Mouse (Mus musculus): ENCODE results near the gene Ulk3.

The Ulk3 gene

DNA sequence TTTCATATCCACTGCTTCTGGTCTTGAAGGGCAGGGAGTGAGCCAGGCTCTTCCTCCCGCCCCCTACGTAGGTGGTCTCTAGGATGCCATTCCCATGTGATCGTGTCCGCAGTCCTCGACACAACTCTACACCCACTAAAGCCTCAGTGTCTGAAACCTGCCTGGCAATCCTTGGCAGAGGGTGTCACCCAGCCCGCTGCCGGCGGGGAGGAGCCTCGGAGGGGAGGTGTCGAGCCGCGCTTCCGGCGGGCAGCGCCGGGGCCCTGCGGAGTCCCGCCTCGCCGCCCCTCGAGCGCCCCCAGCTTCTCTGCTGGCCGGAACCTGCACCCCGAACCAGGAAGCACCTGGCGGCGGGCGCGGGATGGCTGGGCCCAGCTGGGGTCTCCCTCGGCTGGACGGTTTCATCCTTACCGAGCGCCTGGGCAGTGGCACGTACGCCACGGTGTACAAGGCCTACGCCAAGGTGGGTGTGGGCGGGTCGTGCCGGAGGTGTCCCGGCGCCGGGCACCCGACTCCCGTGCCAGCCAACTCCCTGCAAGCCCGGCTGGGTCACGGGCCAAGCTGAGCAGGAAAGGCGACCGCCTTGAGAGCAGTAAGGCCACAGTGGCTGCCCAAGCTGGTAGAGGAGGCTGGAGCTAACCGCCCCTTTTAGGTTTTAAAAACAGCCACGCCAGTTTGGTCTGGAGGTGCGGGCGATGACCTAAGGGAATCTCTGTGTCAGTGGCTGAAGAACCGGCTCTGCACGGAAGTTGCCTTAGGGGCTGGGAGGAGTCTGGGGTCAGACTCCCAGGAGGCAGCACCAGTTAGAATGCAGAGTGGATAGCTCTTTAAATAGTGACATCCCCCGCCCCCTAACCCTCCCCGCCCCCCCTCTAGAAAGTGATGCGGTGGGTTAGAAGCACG is at the start of gene Ulk3:
Ulk3 (plus strand) TSS at position 229 of the 903 bp plus-strand sequence.
- DNase-seq: peak; percentile 84

GRCm38 (mm10) chr9:57539550-57539949 is 49.7 kb upstream of the Ulk3 start:
- no peak for DNase-seq

GRCm38 (mm10) chr9:57541312-57541711 is 47.9 kb upstream of the Ulk3 start:
- DNase-seq: no peak

DNA sequence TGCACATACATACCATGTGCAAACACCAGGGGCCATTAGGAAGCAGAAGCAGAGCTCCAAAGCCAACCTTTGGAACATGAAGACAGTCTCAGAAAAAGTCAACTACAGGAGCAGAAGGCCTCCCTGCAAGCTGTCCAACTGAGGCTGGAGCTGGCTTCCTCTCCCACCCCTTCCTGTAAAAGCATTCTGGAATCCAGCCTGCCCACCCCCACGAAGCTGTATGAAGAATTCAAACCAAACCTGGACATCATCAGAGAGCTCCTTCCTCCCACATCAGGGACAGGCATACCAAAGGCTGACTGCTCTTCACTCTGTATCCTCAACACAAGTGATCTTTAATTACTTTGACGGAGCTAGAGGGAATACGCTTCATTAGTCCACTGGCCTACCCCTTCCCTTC is 45.3 kb upstream of the Ulk3 start:
- no peak for DNase-seq

DNA sequence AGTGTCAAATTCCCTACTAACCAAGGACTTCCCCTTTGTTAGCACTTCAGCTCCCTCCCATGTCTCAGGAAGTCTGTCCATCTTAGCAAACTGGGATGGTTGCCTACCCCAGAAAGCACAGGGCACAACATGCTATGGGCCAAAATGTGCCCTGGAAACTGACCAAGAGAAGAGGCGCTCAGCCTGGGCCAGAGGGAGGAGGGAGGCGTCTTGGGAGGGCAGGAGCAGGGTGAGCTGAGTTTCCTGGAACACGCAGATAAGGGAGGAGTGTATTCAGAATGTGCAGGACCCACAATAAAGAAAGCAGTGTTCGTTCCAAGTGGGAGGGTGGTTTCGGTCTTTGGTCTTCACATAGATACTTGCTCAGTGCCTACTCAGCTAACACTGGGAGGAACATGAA is 42.0 kb upstream of the Ulk3 start:
- no peak for DNase-seq

DNA sequence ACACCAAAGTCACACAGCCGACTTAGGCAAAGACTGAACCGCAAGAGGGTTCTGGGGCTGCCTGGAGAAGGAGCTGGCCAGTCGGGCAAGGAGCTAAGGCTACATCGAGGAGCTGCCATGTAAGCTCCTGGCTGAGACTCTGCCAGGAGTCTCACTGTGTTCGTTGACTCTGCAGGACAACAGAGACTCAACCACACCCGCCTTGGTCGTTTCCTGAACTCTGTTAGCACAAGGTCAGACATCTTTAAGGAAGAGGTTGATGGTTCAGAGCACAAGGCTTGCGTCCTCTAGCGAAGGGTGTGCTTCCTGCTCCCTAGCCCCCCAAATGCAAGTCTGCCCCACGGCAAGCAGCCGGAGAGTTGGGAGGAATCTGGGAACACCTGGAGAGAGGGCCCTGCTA is 41.4 kb upstream of the Ulk3 start:
- no peak for DNase-seq

GRCm38 (mm10) chr9:57549186-57549585 is 40.1 kb upstream of the Ulk3 start:
- no peak for DNase-seq

DNA sequence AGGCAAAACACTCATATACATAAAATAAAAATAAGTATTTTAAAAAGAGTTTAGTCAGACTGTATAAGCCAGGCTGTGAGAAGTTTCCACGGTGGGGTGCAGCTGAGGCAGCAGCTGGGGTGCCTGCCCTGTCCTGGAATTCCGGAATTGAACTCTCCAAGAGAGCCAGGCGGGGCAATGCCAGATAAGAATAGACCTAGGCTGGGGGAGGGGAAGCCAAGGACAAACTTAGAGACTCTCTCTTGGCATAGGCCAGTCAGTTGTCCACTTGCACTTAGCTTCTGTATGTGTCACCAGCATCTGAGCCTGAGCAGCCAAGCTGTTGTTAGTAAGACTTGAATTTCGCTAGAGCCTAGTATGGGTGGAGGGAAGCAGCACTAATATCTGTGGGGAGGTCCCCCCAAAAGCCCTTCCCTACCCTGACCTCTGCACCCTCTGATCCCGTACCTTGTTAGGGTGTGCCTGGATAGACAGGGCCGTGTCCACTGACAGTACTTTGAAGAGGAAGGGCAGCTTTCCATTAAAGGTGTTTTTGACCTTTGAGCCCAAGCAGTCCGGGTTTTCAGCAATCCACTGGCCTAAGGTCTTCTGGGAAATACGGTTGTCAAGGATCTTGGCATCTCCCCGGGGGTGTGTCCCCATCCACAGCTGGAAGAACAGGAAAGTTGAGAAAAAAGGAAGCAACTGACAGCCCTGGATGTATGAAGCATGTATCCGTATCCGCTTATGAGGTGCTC is 39.0 kb upstream of the Ulk3 start:
- DNase-seq: no peak

DNA sequence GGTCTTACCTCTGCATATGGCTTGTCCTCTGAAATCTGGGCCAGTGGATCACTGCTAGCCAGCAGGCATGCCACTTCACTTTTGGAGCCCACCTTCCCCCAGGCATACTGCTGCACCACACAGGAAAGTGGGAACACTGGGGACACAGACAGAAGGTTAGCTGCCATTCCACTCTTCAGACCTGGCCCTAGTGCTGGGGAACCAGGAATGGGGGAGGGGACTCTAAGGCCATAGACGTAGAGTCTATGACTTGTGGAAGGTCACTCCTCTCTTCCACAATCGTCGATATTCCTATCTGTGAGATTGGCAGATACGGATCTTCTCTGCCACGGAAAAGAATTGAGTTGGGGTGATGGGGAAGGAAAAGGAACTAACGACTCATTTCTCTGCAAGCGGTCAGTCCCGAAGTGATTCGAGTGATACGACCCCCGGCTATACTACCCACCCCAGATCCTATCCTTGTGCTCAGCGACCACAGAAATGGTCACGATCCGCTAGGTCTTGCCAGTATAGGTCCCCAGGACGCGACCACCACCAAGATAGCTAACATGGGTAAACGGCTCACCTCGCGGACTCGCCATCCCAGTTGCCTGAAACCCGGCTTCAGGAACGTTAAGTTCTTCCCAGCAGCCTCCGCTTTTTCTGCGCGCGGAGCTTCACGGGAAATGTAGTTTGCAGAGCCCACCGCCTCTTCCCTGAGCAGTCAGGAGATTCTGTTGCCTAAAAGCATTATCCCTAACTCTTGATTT is 36.9 kb upstream of the Ulk3 start, which contains the start of gene Mpi:
Mpi (minus strand) TSS at position 625 of the 749 bp plus-strand sequence.
- peak in 1 of 2 experiments; percentile 33 for DNase-seq

- no peak for DNase-seq
These were observed 36.1 kb upstream of the Ulk3 start for GRCm38 (mm10) chr9:57553119-57553518.

DNA sequence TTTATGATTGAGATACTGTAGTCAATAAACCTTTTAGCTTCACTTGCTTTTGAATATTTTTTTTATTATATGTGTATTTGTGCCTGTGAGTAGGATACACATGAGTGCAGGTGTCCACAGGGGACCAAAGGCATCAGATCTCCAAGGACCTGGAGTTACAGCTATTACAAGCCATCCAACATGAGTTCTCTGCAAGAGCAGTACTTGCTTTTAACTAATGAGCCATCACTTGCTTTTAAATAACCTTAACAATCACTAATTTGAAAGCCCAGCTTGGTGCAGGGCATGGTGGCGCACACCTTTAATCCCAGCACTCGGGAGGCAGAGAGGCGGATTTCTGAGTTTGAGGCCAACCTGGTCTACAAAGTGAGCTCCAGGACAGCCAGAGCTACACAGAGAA is 34.5 kb upstream of the Ulk3 start:
- no peak for DNase-seq

DNA sequence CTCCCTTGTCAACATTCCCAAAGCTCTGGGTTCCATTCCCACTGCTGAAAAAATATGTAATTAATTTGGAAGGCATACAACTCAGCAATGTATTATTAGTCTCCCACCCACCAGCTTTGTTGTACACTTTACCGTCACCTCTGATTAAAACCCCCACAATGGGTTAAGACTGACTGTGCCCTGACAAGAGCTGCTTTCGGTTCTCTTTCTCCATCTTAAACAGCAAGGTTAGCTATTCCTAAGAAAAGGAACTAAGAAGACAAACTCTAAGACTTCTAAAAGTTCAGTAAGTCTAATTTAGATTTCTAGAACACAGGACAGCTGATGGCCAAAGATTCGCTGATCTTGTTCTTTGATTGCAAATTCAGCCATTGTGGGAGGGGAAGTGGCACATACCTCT is 32.0 kb upstream of the Ulk3 start:
- DNase-seq: no peak

DNA sequence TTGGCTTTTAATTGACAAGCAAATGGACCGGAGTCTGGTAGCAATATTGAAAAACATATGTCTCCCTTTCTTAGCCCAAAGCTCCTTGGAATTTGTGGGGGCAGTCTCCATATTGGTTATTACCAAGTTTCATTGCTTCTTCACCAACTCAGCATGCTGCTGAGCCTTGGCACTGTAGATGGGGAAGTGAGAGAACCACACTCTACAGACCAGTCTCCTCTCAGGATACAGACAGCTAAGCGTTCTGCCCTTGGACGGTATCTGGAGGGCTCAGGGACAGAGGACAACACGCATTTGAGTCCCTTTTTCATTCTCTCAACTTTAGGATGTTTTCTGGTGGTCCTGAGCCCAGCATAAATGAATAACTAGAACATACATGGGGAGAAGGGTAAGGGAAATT is 30.6 kb upstream of the Ulk3 start:
- DNase-seq: no peak

DNA sequence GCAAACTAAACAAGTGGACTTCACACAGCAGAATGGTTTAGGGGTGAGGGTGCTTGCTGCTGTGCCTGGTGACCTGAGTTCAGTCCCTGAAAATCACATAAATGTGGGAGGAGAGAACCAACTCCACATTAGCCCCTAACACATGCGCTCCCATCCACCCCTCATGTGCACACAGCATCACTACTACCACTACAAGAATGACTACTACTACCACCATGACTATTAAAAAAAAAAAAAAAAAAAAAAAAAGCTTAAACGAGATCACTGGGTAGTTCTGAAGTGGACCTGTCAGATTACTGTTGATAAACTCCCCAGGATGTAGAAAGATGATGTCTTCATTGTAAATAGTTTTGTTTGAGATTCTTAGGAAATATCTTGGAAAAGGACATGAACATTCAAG is 29.7 kb upstream of the Ulk3 start:
- no peak for DNase-seq

- no peak for DNase-seq
These were observed 29.0 kb upstream of the Ulk3 start for GRCm38 (mm10) chr9:57560263-57560662.

- peak; percentile 81 to 88 for DNase-seq
These were observed 28.2 kb upstream of the Ulk3 start, which contains the start of gene Scamp2 for GRCm38 (mm10) chr9:57560861-57561710. TSS of gene Scamp2 (plus strand) at chr9:57560943.

DNA sequence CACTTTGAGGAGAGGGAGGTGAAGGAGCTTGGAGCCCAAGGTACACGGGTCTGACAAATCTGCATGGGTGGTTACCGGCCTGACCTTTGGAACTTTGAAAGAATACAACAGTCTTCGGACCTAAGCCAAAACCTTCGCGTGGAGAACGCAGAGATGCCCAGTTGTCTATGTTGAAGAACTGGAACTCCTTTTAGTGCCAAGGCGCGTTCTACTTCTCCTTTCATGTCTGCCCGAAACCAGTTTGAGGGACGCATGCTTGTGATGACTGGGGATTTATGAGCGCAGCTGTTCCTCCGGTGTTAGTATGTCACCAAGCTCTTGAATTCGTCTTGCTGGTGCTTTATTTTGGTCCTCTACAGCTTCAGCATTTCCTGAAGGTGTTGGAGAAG is 27.5 kb upstream of the Ulk3 start:
- DNase-seq: no peak

GRCm38 (mm10) chr9:57562896-57563372 is 26.3 kb upstream of the Ulk3 start:
- no peak for DNase-seq

- no peak for DNase-seq
These were observed 24.6 kb upstream of the Ulk3 start for GRCm38 (mm10) chr9:57564609-57565008.

- no peak for DNase-seq
These were observed 23.5 kb upstream of the Ulk3 start for GRCm38 (mm10) chr9:57565741-57566221.

DNA sequence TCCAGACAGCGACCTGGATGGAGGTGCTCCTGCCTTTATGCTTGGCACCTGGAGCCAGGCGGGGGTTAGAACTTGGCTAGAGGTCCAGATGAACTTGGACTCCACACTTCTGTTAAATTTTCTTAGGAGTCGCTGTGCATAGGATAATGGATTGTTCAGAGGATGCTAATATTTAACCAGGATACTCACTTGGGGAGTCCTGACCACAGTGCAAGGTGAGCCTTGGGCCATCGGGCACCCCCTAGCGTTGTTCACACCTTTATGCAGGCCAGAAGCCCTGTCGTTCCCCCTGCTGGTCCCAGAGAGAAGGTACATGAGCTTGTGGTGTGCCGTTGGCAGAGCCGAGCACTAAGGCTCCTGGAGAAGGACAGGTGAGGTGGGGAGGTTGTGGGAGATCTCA is 22.4 kb upstream of the Ulk3 start:
- DNase-seq: no peak

DNA sequence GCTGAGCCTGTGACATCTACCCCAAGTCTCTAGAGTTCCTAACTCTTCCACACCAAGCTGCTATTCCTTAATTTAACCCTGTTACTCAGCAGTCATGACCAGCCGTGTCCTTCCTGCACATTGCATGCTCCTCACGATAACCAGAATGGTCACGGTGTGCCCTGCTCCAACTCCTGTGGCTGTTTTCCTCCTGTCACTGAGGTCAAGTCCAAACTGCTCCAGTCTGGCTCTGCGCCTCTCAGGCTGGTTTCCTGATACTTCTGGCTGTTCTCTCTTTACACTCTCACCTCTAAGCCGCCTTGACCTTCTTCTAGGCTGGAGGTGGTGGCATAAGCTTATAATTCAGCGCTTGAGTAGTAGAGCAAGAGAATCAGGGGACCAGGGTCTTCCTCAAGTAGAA is 20.8 kb upstream of the Ulk3 start:
- DNase-seq: no peak

Measured in thymus, adult 18-20 months (tissue).